Mouse (Mus musculus) embryonic facial prominence, embryonic 12.5 days (tissue): ENCODE measurements around the gene Fam43a. TPM values are rescaled to one million over a fixed set of nuclear protein-coding genes. Genes with fewer than 3 reads are reported as not detected.

Experiments
- ATAC-seq: fragments of 200-750 bp; cut with Nextera tagmentation; 2 replicates; pipeline ENCODE4 v1.8.0; 2017; ENCODE audit not compliant: insufficient number of reproducible peaks, insufficient read depth, low FRiP score, low TSS enrichment
- H3K27ac ChIP-seq: fragments of 300-500 bp; sonication (generic); 2 replicates; pipeline ENCODE4 v1.5.1; 2016; ENCODE audit warnings: mild to moderate bottlenecking
- H3K27me3 ChIP-seq: fragments of 300-500 bp; sonication (generic); 2 replicates; pipeline ENCODE4 v1.6.1; 2016; ENCODE audit warnings: mild to moderate bottlenecking, moderate library complexity
- H3K36me3 ChIP-seq: fragments of 300-500 bp; sonication (generic); 2 replicates; pipeline ENCODE4 v1.6.1; 2016; ENCODE audit warnings: mild to moderate bottlenecking
- H3K4me1 ChIP-seq: fragments of 300-500 bp; sonication (generic); 2 replicates; pipeline ENCODE4 v1.6.1; 2016
- H3K4me2 ChIP-seq: fragments of 300-500 bp; sonication (generic); replicated peaks from 2 replicates; pipeline ENCODE4 v1.6.1; 2016; ENCODE audit warnings: mild to moderate bottlenecking, moderate library complexity
- H3K4me3 ChIP-seq: fragments of 300-500 bp; sonication (generic); 2 replicates; pipeline ENCODE4 v1.5.1; 2016; ENCODE audit warnings: mild to moderate bottlenecking
- H3K9ac ChIP-seq: fragments of 300-500 bp; sonication (generic); 2 replicates; pipeline ENCODE4 v1.6.1; 2016; ENCODE audit warnings: mild to moderate bottlenecking, moderate library complexity
- H3K9me3 ChIP-seq: fragments of 300-500 bp; sonication (generic); 2 replicates; pipeline ENCODE4 v1.6.1; 2016; ENCODE audit warnings: mild to moderate bottlenecking, moderate library complexity
- WGBS: fragments of 180-500 bp; shearing (Covaris S2); methylation state at CpG from one replicate; pipeline ENCODE4 v1.1.7; 2016; 5-methylcytosine and 5-hydroxymethylcytosine counted together
- polyA plus RNA-seq: library from polyadenylated mRNA; unstranded; fragments of >200 nt; fragmentation: Nextera tagmentation; extraction: Ambion mirVana; gene quantifications from 2 replicates; pipeline ENCODE4 v1.2.1, GENCODE M21; 2016

The Fam43a gene
- polyA plus RNA-seq = 20.2 and 23.4 TPM in 2 replicates

GRCm38 (mm10) chr16:30599491-30600268 lies at the start of gene Fam43a:
TSS of gene Fam43a (plus strand) at chr16:30599723.
- Histone ChIP-seq H3K4me3 (peak within 1 kb of the TSS; percentile 59), H3K9me3 (no peaks in the 10 kb centered on the region), H3K27ac (peak within 1 kb of the TSS; percentile 58), H3K4me1 (peaks cover 42% of the 10 kb centered on the region), H3K27me3 (peaks cover 17% of the 10 kb centered on the region), H3K4me2 (peak within 1 kb of the TSS; percentile 95), H3K36me3 (no peaks in the 10 kb centered on the region), H3K9ac (peak within 1 kb of the TSS; percentile 76)
- peak; percentile 57; the same call in 1 of the 2 replicates for ATAC-seq
- under 1% methylated on average over 63 of the region's 63 CpGs for WGBS

- under 1% methylated on average over 63 of the region's 63 CpGs for WGBS
- peak overlapping the region; percentile 74 for H3K9ac ChIP-seq
- peaks cover 17% of the 10 kb centered on the region for H3K36me3 ChIP-seq
- H3K27ac ChIP-seq = peak overlapping the region; percentile 50; the same call in 1 of the 2 replicates
- peak; percentile 91 for ATAC-seq
- H3K4me3 ChIP-seq = peak overlapping the region; percentile 72
- H3K4me2 ChIP-seq = peak overlapping the region; percentile 69
- H3K4me1 ChIP-seq = peaks cover 11% of the 10 kb centered on the region; the same call in 1 of the 2 replicates
- peaks cover 12% of the 10 kb centered on the region; the same call in 1 of the 2 replicates for H3K9me3 ChIP-seq
- no peaks in the 10 kb centered on the region for H3K27me3 ChIP-seq
Measured at GRCm38 (mm10) chr16:30549966-30550747, 49.4 kb upstream of the Fam43a start.

- WGBS = 5% methylated on average over 14 of the region's 14 CpGs
- no peaks in the 10 kb centered on the region for H3K27me3 ChIP-seq
- peak within 1 kb of the TSS; percentile 50; the same call in 1 of the 2 replicates for H3K27ac ChIP-seq
- peaks cover 18% of the 10 kb centered on the region; the same call in 1 of the 2 replicates for H3K9me3 ChIP-seq
- peak within 1 kb of the TSS; percentile 74 for H3K9ac ChIP-seq
- peaks cover 14% of the 10 kb centered on the region for H3K36me3 ChIP-seq
- peaks cover 11% of the 10 kb centered on the region; the same call in 1 of the 2 replicates for H3K4me1 ChIP-seq
- ATAC-seq = peak; percentile 22; the same call in 1 of the 2 replicates
- peak within 1 kb of the TSS; percentile 69 for H3K4me2 ChIP-seq
- H3K4me3 ChIP-seq = peak within 1 kb of the TSS; percentile 72
Measured at GRCm38 (mm10) chr16:30550748-30551192, 48.8 kb upstream of the Fam43a start, which contains the start of gene Tmem44. TSS of gene Tmem44 (minus strand) at chr16:30550842.

- Histone ChIP-seq H3K36me3 (0 out of 2 replicates have a peak, but pooled peaks cover 7% of the 10 kb centered on the region), H3K27ac (peak overlapping the region; percentile 63), H3K9ac (no peak overlapping the region), H3K4me3 (no peak overlapping the region), H3K27me3 (no peaks in the 10 kb centered on the region), H3K9me3 (peaks cover 17% of the 10 kb centered on the region; the same call in 1 of the 2 replicates), H3K4me2 (no peak overlapping the region), H3K4me1 (peaks cover 11% of the 10 kb centered on the region; the same call in 1 of the 2 replicates)
- no peak for ATAC-seq
- 42% methylated on average over 11 of the region's 11 CpGs for WGBS
Measured at GRCm38 (mm10) chr16:30552621-30553338, 46.7 kb upstream of the Fam43a start.

GRCm38 (mm10) chr16:30554109-30554508 lies 45.4 kb upstream of the Fam43a start:
- H3K4me2 ChIP-seq = no peak overlapping the region
- 95% methylated on average over 8 of the region's 8 CpGs for WGBS
- H3K36me3 ChIP-seq = peaks cover 19% of the 10 kb centered on the region

GRCm38 (mm10) chr16:30559312-30559992 lies 40.1 kb upstream of the Fam43a start:
- peaks cover 72% of the 10 kb centered on the region for H3K36me3 ChIP-seq
- H3K9ac ChIP-seq = no peak overlapping the region
- ATAC-seq = no peak
- WGBS = 88% methylated on average over 5 of the region's 5 CpGs
- no peak overlapping the region for H3K4me3 ChIP-seq
- H3K27me3 ChIP-seq = no peaks in the 10 kb centered on the region
- H3K4me2 ChIP-seq = no peak overlapping the region
- no peaks in the 10 kb centered on the region for H3K4me1 ChIP-seq
- H3K9me3 ChIP-seq = peaks cover 14% of the 10 kb centered on the region; the same call in 1 of the 2 replicates
- no peak overlapping the region for H3K27ac ChIP-seq

More at GRCm38 (mm10) chr16:30554109-30554508, 45.4 kb upstream of the Fam43a start:
- Histone ChIP-seq H3K9ac (no peak overlapping the region), H3K4me3 (no peak overlapping the region), H3K27ac (no peak overlapping the region), H3K27me3 (no peaks in the 10 kb centered on the region), H3K4me1 (peaks cover 11% of the 10 kb centered on the region; the same call in 1 of the 2 replicates), H3K9me3 (peaks cover 17% of the 10 kb centered on the region; the same call in 1 of the 2 replicates)
- no peak for ATAC-seq

- no peak overlapping the region for H3K27ac ChIP-seq
- H3K4me2 ChIP-seq = no peak overlapping the region
- peaks cover 5% of the 10 kb centered on the region; the same call in 1 of the 2 replicates for H3K9me3 ChIP-seq
- H3K36me3 ChIP-seq = peaks cover 83% of the 10 kb centered on the region
- no peak overlapping the region for H3K4me3 ChIP-seq
- no peak for ATAC-seq
- H3K4me1 ChIP-seq = no peaks in the 10 kb centered on the region
- 92% methylated on average over 4 of the region's 4 CpGs for WGBS
- no peak overlapping the region for H3K9ac ChIP-seq
- no peaks in the 10 kb centered on the region for H3K27me3 ChIP-seq
Measured at GRCm38 (mm10) chr16:30560601-30561000, 38.9 kb upstream of the Fam43a start.

GRCm38 (mm10) chr16:30565631-30566030 lies 33.9 kb upstream of the Fam43a start:
- Histone ChIP-seq H3K36me3 (peaks cover 99% of the 10 kb centered on the region), H3K9ac (no peak overlapping the region), H3K4me1 (no peaks in the 10 kb centered on the region), H3K4me2 (no peak overlapping the region), H3K27ac (no peak overlapping the region), H3K27me3 (no peaks in the 10 kb centered on the region), H3K4me3 (no peak overlapping the region), H3K9me3 (no peaks in the 10 kb centered on the region)
- 96% methylated on average over 6 of the region's 6 CpGs for WGBS
- ATAC-seq = no peak

- 92% methylated on average over 4 of the region's 4 CpGs for WGBS
- H3K4me3 ChIP-seq = no peak overlapping the region
- H3K27ac ChIP-seq = no peak overlapping the region
- peaks cover 93% of the 10 kb centered on the region for H3K36me3 ChIP-seq
- no peak overlapping the region for H3K4me2 ChIP-seq
- H3K9me3 ChIP-seq = no peaks in the 10 kb centered on the region
- no peak overlapping the region for H3K9ac ChIP-seq
- H3K27me3 ChIP-seq = no peaks in the 10 kb centered on the region
- ATAC-seq = no peak
- H3K4me1 ChIP-seq = no peaks in the 10 kb centered on the region
Measured at GRCm38 (mm10) chr16:30570173-30570572, 29.4 kb upstream of the Fam43a start.

- no peak overlapping the region for H3K4me2 ChIP-seq
- H3K9ac ChIP-seq = no peak overlapping the region
- no peaks in the 10 kb centered on the region for H3K4me1 ChIP-seq
- H3K27me3 ChIP-seq = no peaks in the 10 kb centered on the region
- H3K36me3 ChIP-seq = peaks cover 89% of the 10 kb centered on the region
- H3K9me3 ChIP-seq = no peaks in the 10 kb centered on the region
- no peak overlapping the region for H3K4me3 ChIP-seq
- no peak for ATAC-seq
- 95% methylated on average over 5 of the region's 5 CpGs for WGBS
- H3K27ac ChIP-seq = no peak overlapping the region
Measured at GRCm38 (mm10) chr16:30571378-30571777, 28.1 kb upstream of the Fam43a start.
